Mouse (Mus musculus): ENCODE data around the gene Gm10570. TPM values are rescaled to one million over a fixed set of nuclear protein-coding genes. Genes with fewer than 3 reads are reported as not detected.

Gene Gm10570
- polyA plus RNA-seq, 1 experiment from 2014 or later, result 0.63 TPM

DNA sequence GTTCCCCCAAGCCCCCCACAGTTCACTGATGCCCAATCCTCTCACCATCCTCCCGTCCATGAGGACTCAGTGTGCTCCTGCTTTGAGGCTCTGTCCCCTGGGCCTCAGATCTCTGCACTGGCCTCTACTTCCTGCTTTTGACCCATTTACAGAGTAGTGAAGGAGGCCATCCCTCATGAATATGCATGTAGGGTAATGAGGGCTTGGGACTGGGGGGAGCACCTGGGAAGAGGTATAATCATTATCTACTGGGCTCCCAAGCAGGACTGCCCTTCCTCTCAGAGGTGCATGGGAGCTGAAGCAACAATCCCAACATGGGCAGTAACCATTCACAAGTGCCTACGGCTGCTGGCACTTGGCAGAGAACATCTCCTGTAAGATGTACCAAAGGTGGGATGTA, 29.4 kb downstream of the Gm10570 start, which contains the start of gene Serinc2:
Serinc2 (minus strand) TSS at position 101 of the 400 bp plus-strand sequence.
- no peak for DNase-seq (ENCODE audit: low spot score)
- Histone ChIP-seq H3K27ac (ENCODE audit: low read depth, low read length) (no peak within 1 kb of the TSS), H3K27me3 (replicated peaks; ENCODE audit: control insufficient read depth, insufficient read depth, low read length) (0 out of 2 replicates have a peak, but pooled peaks cover 3% of the 10 kb centered on the region), H3K36me3 (ENCODE audit: control insufficient read depth, insufficient read depth, low read length) (no peaks in the 10 kb centered on the region), H3K9ac (ENCODE audit: low read length) (no peak within 1 kb of the TSS), H3K4me2 (ENCODE audit: low read length) (no peak within 1 kb of the TSS), H3K4me3 (ENCODE audit: low read depth, low read length) (no peak within 1 kb of the TSS), H3K4me1 (ENCODE audit: control insufficient read depth, insufficient read depth, low read length) (peaks cover 7% of the 10 kb centered on the region; the same call in 1 of the 2 replicates), H3K9me3 (replicated peaks; ENCODE audit: control insufficient read depth, low read length) (no peaks in the 10 kb centered on the region)
- WGBS, result 72% methylated on average over 2 of the region's 2 CpGs
- no peak for ATAC-seq

DNA sequence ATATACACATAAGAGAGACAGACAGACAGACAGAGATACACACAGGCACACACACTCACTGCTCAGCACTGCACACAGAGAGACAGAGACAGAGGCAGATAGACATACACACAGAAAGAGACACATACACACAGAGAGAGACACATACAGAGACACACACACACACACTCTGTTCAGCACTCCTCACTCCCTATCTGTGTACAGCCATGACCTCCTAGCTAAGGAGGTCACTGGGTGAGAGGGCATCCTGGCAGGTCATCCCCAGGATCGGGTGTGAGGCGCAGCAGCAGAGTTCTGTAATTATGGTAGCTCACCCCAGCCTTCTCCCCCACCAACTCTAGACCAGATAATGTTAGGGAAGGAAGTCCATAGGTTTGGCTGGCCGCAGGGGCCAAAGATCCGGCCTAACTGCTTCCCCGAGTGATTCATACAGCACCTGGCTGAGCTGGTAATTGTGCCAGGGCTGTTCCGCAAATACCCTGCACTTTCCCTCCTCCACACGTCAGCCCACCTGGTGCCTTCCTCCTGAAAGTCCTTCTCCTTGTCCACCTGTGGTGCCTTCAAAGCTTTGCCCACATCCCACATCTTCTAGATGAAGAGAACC, 31.8 kb downstream of the Gm10570 start:
- no peak for DNase-seq (ENCODE audit: low spot score)
- H3K4me2 ChIP-seq (ENCODE audit: low read length), result no peak overlapping the region
- WGBS, result 67% methylated on average over 7 of the region's 7 CpGs

DNA sequence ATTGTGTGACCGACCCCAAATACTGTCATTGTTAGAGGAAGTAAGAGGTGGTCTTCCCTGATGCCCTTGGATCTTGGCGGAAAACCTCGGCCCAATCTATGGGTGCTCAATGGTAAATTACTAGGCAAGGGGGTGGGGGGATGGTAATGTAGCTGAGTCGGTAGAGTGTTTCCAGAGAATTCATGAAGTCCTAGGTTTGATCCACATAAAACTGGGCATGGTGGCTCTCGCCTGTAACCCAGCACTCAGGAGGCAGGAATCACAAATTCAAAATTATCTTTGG, 32.7 kb downstream of the Gm10570 start:
- H3K27me3 ChIP-seq (replicated peaks; ENCODE audit: control insufficient read depth, insufficient read depth, low read length), result 0 out of 2 replicates have a peak, but pooled peaks cover 3% of the 10 kb centered on the region
- ATAC-seq, result no peak
- DNase-seq (ENCODE audit: low spot score), result peak; percentile 30

More for the DNA sequence above, 31.8 kb downstream of the Gm10570 start:
- no peaks in the 10 kb centered on the region for H3K9me3 ChIP-seq (replicated peaks; ENCODE audit: control insufficient read depth, low read length)
- H3K36me3 ChIP-seq (ENCODE audit: control insufficient read depth, insufficient read depth, low read length), result no peaks in the 10 kb centered on the region
- H3K9ac ChIP-seq (ENCODE audit: low read length), result peak overlapping the region; percentile 8; the same call in 1 of the 2 replicates
- no peak overlapping the region for H3K27ac ChIP-seq (ENCODE audit: low read depth, low read length)
- H3K4me3 ChIP-seq (ENCODE audit: low read depth, low read length), result no peak overlapping the region
- peaks cover 20% of the 10 kb centered on the region for H3K4me1 ChIP-seq (ENCODE audit: control insufficient read depth, insufficient read depth, low read length)
- H3K27me3 ChIP-seq (replicated peaks; ENCODE audit: control insufficient read depth, insufficient read depth, low read length), result 0 out of 2 replicates have a peak, but pooled peaks cover 3% of the 10 kb centered on the region
- no peak for ATAC-seq

DNA sequence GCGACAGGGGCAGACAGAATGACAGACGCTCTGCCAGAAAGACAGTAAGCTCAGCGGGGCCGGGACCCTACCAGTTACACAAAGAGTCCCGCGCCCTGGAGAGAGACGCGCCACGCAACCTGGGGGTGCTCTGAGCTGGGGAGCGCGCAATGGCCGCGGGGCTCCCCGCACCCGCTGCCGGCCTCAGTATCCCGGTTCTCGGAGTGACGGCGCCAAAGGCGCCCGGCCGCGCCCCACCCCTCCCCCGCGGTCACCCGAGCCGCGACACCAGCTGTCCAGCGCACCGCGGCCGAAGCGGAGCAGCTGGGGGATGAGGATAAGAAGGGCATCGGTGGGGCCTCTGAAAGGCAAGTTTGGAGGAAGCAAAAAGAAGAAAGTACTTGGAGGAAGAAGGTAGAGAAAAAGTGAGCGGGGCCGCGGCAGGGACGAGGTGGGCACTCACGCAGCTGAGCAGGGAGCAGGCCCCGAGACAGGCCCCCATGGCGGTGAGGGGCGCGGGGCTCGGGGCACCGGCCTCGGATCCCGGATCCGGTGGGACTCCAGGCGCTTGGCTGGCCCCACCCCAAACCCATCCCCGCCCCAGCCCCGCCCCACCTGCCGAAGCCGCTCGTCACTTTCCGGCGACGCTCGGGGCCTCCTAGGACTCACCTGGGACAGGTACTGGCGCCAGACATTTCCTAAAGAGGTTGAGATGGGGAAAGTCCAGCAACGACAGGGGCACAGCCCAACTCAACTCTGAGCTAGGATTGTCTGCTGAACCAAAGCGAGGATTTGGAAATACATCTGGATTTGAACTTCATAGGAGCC, 33.3 kb downstream of the Gm10570 start:
- Histone ChIP-seq H3K4me3 (ENCODE audit: low read depth, low read length) (peak overlapping the region; percentile 89), H3K4me1 (ENCODE audit: control insufficient read depth, insufficient read depth, low read length) (peaks cover 20% of the 10 kb centered on the region), H3K9me3 (replicated peaks; ENCODE audit: control insufficient read depth, low read length) (no peaks in the 10 kb centered on the region), H3K4me2 (ENCODE audit: low read length) (peak overlapping the region; percentile 88), H3K36me3 (ENCODE audit: control insufficient read depth, insufficient read depth, low read length) (0 out of 2 replicates have a peak, but pooled peaks cover 6% of the 10 kb centered on the region), H3K9ac (ENCODE audit: low read length) (peak overlapping the region; percentile 99), H3K27ac (ENCODE audit: low read depth, low read length) (peak overlapping the region; percentile 99), H3K27me3 (replicated peaks; ENCODE audit: control insufficient read depth, insufficient read depth, low read length) (0 out of 2 replicates have a peak, but pooled peaks cover under 1% of the 10 kb centered on the region)
- peak; percentile 56 for ATAC-seq
- peak; percentile 65 for DNase-seq (ENCODE audit: low spot score)
- under 1% methylated on average over 53 of the region's 62 CpGs for WGBS

More for the DNA sequence above, 32.7 kb downstream of the Gm10570 start:
- no peaks in the 10 kb centered on the region for H3K9me3 ChIP-seq (replicated peaks; ENCODE audit: control insufficient read depth, low read length)
- no peak overlapping the region for H3K27ac ChIP-seq (ENCODE audit: low read depth, low read length)
- H3K4me3 ChIP-seq (ENCODE audit: low read depth, low read length), result peak overlapping the region; percentile 89
- H3K36me3 ChIP-seq (ENCODE audit: control insufficient read depth, insufficient read depth, low read length), result 0 out of 2 replicates have a peak, but pooled peaks cover 5% of the 10 kb centered on the region
- H3K4me2 ChIP-seq (ENCODE audit: low read length), result peak overlapping the region; percentile 88
- H3K9ac ChIP-seq (ENCODE audit: low read length), result peak overlapping the region; percentile 99
- peaks cover 20% of the 10 kb centered on the region for H3K4me1 ChIP-seq (ENCODE audit: control insufficient read depth, insufficient read depth, low read length)
- WGBS, result 36% methylated on average over 5 of the region's 5 CpGs

DNA sequence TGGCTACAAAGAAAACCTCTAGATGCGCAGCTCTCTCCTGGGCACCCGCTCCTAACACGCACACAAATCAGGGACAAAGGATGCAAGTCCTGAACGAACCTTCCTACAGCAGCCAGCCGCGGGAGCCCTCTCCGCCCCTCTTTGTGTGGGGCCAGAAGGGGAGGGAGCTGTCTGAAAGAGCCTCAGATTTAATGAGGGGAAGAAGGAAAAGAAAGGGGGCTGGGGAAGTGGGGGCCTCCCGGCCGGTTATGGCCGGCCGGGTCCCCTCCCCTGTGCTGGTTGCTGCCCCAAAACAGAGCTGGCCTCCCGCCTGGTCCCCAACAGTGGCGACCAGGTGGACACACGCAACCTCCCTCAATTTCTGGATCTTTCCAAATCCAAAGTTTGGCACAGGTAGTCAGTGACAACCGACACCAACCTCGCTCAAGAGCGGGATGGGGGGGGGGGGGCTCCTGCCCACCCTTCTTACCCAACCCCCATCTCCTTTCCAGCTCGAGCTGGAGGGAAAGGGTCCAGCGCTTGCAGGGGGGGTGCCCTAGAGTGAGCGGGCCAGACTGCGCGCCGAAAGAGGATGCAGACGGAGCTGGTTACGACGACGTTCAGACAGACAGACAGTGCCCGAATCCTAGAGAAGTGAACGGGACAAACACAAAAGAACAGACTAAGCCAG, 34.0 kb downstream of the Gm10570 start:
- peak; percentile 93 for DNase-seq (ENCODE audit: low spot score)
- ATAC-seq, result peak; percentile 86
- Histone ChIP-seq H3K9ac (ENCODE audit: low read length) (peak overlapping the region; percentile 99), H3K27me3 (replicated peaks; ENCODE audit: control insufficient read depth, insufficient read depth, low read length) (no peaks in the 10 kb centered on the region), H3K4me1 (ENCODE audit: control insufficient read depth, insufficient read depth, low read length) (peaks cover 20% of the 10 kb centered on the region), H3K4me3 (ENCODE audit: low read depth, low read length) (peak overlapping the region; percentile 89), H3K9me3 (replicated peaks; ENCODE audit: control insufficient read depth, low read length) (no peaks in the 10 kb centered on the region), H3K36me3 (ENCODE audit: control insufficient read depth, insufficient read depth, low read length) (0 out of 2 replicates have a peak, but pooled peaks cover 6% of the 10 kb centered on the region), H3K4me2 (ENCODE audit: low read length) (peak overlapping the region; percentile 88), H3K27ac (ENCODE audit: low read depth, low read length) (peak overlapping the region; percentile 99)
- WGBS, result 0% methylated on average over 29 of the region's 29 CpGs

DNA sequence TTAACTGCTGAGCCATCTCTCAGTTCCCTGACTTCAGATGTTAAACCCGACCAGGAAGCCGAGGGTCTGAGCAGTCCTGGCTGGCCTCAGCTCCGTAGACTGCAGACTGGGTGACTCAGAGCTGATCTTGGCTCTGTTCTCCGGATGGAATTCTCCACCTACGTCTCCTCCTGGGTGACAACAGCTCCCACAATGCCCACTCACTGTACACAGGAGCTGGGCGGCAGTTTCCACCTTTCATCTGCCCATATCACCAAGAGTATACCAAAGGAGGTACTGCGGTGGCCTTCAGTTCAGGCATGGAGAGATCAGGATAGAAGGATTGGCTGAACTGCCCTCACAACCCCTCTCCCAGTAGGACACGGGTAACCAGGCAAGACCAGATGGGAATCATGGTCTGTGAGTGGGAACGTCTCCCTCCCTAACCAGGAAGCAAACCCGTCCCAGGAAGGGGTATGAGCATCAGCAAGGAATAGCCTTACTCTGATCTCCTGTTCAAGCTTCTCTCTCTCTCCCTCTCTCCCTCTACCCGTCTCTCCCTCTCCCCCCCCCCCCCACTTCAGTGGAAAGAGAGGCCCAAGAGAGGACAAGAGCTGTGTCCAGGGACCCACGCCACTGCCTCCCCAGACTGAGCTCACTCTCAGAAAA, 34.7 kb downstream of the Gm10570 start:
- Histone ChIP-seq H3K9ac (ENCODE audit: low read length) (peak overlapping the region; percentile 99), H3K9me3 (replicated peaks; ENCODE audit: control insufficient read depth, low read length) (no peaks in the 10 kb centered on the region), H3K4me3 (ENCODE audit: low read depth, low read length) (peak overlapping the region; percentile 89), H3K27ac (ENCODE audit: low read depth, low read length) (peak overlapping the region; percentile 99), H3K36me3 (ENCODE audit: control insufficient read depth, insufficient read depth, low read length) (0 out of 2 replicates have a peak, but pooled peaks cover 6% of the 10 kb centered on the region), H3K4me2 (ENCODE audit: low read length) (peak overlapping the region; percentile 88), H3K4me1 (ENCODE audit: control insufficient read depth, insufficient read depth, low read length) (peaks cover 20% of the 10 kb centered on the region), H3K27me3 (replicated peaks; ENCODE audit: control insufficient read depth, insufficient read depth, low read length) (no peaks in the 10 kb centered on the region)
- peak; percentile 36 for DNase-seq (ENCODE audit: low spot score)
- ATAC-seq, result peak; percentile 51
- WGBS, result 3% methylated on average over 12 of the region's 12 CpGs

DNA sequence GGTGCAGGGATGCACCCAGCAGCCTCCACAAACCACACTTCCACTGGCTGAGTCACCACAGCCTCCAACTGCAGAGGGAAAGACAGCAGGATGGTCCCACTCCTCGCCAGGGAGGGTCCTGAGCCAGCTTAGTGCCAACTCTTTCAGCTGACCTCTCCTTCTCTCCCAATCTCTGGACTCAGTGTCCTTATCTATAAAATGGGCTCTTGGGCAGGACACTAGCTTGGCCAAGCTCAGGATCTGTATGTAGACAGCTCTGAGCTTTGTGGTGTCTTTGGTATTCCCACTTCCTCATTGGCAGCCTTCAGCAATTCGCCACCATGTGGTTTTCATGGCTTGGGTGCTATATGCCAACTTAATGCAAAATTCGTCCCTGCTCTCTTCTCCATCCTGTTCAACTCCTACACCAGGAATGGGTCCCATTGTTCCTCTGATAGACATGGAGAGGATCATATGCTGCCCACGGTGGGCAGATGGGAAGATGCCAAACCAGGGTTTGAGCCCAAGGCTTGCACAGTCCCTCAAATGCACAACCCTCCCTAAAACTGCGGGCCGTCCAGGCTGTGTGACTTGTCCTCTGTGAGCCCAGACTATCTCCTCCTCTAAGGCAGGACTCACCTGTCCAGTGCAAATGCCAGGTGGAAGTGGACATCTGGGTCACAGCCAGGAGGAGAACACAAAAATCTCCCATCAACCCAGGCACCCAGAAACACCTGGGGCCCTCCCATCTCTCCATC, 37.7 kb downstream of the Gm10570 start:
- H3K4me3 ChIP-seq (ENCODE audit: low read depth, low read length), result no peak overlapping the region
- DNase-seq (ENCODE audit: low spot score), result no peak
- WGBS, result 87% methylated on average over 6 of the region's 6 CpGs
- no peak overlapping the region for H3K9ac ChIP-seq (ENCODE audit: low read length)
- H3K36me3 ChIP-seq (ENCODE audit: control insufficient read depth, insufficient read depth, low read length), result 0 out of 2 replicates have a peak, but pooled peaks cover 9% of the 10 kb centered on the region
- no peak for ATAC-seq
- H3K4me2 ChIP-seq (ENCODE audit: low read length), result no peak overlapping the region
- no peaks in the 10 kb centered on the region for H3K9me3 ChIP-seq (replicated peaks; ENCODE audit: control insufficient read depth, low read length)
- no peaks in the 10 kb centered on the region for H3K27me3 ChIP-seq (replicated peaks; ENCODE audit: control insufficient read depth, insufficient read depth, low read length)
- peaks cover 21% of the 10 kb centered on the region for H3K4me1 ChIP-seq (ENCODE audit: control insufficient read depth, insufficient read depth, low read length)
- H3K27ac ChIP-seq (ENCODE audit: low read depth, low read length), result peak overlapping the region; percentile 55; the same call in 1 of the 2 replicates

DNA sequence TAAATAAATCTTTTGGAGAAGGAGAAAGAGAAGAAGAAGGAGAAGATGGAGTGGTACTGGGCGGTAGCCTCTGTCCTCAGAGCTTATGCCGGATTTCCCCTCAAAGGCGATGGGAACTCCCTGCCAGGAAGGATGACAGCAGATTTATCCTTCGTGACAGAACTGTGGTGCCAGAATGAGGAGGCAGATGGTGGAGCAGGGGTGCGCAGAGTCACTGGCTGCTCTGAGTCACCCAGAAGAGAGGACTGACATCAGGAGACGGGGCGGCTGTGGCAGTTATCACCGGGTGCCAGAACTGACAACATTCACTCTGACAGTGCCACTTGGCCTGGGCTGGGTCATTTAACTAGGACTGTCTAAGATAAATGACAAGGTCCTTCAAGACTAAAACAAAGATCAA, 38.4 kb downstream of the Gm10570 start:
- WGBS, result 76% methylated on average over 8 of the region's 8 CpGs
- no peak for ATAC-seq

More for the DNA sequence above, 38.4 kb downstream of the Gm10570 start:
- H3K4me3 ChIP-seq (ENCODE audit: low read depth, low read length), result no peak overlapping the region
- H3K9ac ChIP-seq (ENCODE audit: low read length), result no peak overlapping the region
- H3K27ac ChIP-seq (ENCODE audit: low read depth, low read length), result peak overlapping the region; percentile 31; the same call in 1 of the 2 replicates
- H3K27me3 ChIP-seq (replicated peaks; ENCODE audit: control insufficient read depth, insufficient read depth, low read length), result no peaks in the 10 kb centered on the region
- H3K4me2 ChIP-seq (ENCODE audit: low read length), result no peak overlapping the region
- DNase-seq (ENCODE audit: low spot score), result peak; percentile 55
- 0 out of 2 replicates have a peak, but pooled peaks cover 9% of the 10 kb centered on the region for H3K36me3 ChIP-seq (ENCODE audit: control insufficient read depth, insufficient read depth, low read length)
- peaks cover 16% of the 10 kb centered on the region for H3K4me1 ChIP-seq (ENCODE audit: control insufficient read depth, insufficient read depth, low read length)
- H3K9me3 ChIP-seq (replicated peaks; ENCODE audit: control insufficient read depth, low read length), result no peaks in the 10 kb centered on the region
